Mouse (Mus musculus) midbrain, embryonic 16.5 days (tissue): Measurements from ENCODE around the gene Sppl2c. TPM values are rescaled to one million over a fixed set of nuclear protein-coding genes. Genes with fewer than 3 reads are reported as not detected.
"Not testable (repeated sequence)": the region's sequence is repeated elsewhere in the genome, so short reads cannot be mapped to it uniquely, and the experiment has no call there.

Source experiments
- ATAC-seq: fragments of 200-750 bp; cut with Nextera tagmentation; 2 replicates; pipeline ENCODE4 v1.8.0; 2017; ENCODE audit warnings: moderate TSS enrichment
- H3K27ac ChIP-seq: fragments of 300-500 bp; sonication (generic); 2 replicates; pipeline ENCODE4 v1.5.1; 2014; ENCODE audit warnings: mild to moderate bottlenecking, low read length, mixed read lengths
- H3K27me3 ChIP-seq: fragments of 300-500 bp; sonication (generic); 2 replicates; pipeline ENCODE4 v1.6.1; 2014; ENCODE audit warnings: low read depth, low read length, mixed read lengths; ENCODE audit not compliant: control insufficient read depth, insufficient read depth
- H3K36me3 ChIP-seq: fragments of 300-500 bp; sonication (generic); 2 replicates; pipeline ENCODE4 v1.6.1; 2014; ENCODE audit warnings: mild to moderate bottlenecking, low read length, moderate library complexity, mixed read lengths; ENCODE audit not compliant: control insufficient read depth, insufficient read depth
- H3K4me1 ChIP-seq: fragments of 300-500 bp; sonication (generic); 2 replicates; pipeline ENCODE4 v1.6.1; 2014; ENCODE audit warnings: mild to moderate bottlenecking, low read length, mixed read lengths; ENCODE audit not compliant: control insufficient read depth, insufficient read depth
- H3K4me2 ChIP-seq: fragments of 300-500 bp; sonication (generic); 2 replicates; pipeline ENCODE4 v1.6.1; 2014; ENCODE audit warnings: mild to moderate bottlenecking, low read length, mixed read lengths
- H3K4me3 ChIP-seq: fragments of 300-500 bp; sonication (generic); 2 replicates; pipeline ENCODE4 v1.5.1; 2014; ENCODE audit warnings: low read depth, mild to moderate bottlenecking, low read length, moderate library complexity, mixed read lengths
- H3K9ac ChIP-seq: fragments of 300-500 bp; sonication (generic); 2 replicates; pipeline ENCODE4 v1.6.1; 2014; ENCODE audit warnings: low read depth, low read length, mixed read lengths
- H3K9me3 ChIP-seq: fragments of 300-500 bp; sonication (generic); replicated peaks from 2 replicates; pipeline ENCODE4 v1.6.1; 2014; ENCODE audit warnings: mild to moderate bottlenecking, low read length, mixed read lengths; ENCODE audit not compliant: control insufficient read depth, poor library complexity, severe bottlenecking
- whole genome bisulfite sequencing: fragments of 180-500 bp; shearing (Covaris S2); extraction: QIAGEN DNeasy Blood & Tissue Kit; methylation state at CpG from one replicate; pipeline ENCODE4 v1.1.7; 2014; 5-methylcytosine and 5-hydroxymethylcytosine counted together
- polyA plus RNA-seq: library from polyadenylated mRNA; unstranded; fragments of >200 nt; fragmentation: Nextera tagmentation; extraction: Ambion mirVana; gene quantifications from 2 replicates; pipeline ENCODE4 v1.2.1, GENCODE M21; 2015

The Sppl2c gene
- polyA plus RNA-seq, 1 experiment from 2014 or later, result not detected

DNA sequence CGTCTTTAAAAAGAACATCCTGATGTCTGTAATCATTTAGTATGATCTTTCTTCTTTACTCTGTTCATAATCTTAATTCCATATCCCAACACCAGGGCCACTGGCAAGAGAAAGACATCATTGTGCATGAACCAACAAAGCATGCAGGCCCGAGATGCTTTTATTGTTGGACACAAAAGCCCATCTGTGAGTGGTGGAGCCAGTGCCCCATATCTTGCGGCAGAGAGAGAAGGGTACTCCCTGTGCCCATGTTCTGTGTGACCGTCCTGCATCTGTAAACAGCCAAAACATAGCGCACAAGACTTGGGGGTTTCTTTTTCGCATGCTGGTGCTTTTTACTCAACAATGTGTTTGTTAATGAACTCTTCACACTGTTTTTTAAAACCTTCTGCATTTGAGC is 25.1 kb downstream of the Sppl2c start:
- Histone ChIP-seq H3K4me3 (no peak overlapping the region), H3K36me3 (no peaks in the 10 kb centered on the region), H3K4me2 (no peak overlapping the region), H3K27me3 (no peaks in the 10 kb centered on the region; the same call in 1 of the 2 replicates), H3K4me1 (no peaks in the 10 kb centered on the region), H3K9me3 (no peaks in the 10 kb centered on the region), H3K9ac (no peak overlapping the region), H3K27ac (no peak overlapping the region)
- WGBS, result 85% methylated on average over 6 of the region's 6 CpGs
- no peak for ATAC-seq

DNA sequence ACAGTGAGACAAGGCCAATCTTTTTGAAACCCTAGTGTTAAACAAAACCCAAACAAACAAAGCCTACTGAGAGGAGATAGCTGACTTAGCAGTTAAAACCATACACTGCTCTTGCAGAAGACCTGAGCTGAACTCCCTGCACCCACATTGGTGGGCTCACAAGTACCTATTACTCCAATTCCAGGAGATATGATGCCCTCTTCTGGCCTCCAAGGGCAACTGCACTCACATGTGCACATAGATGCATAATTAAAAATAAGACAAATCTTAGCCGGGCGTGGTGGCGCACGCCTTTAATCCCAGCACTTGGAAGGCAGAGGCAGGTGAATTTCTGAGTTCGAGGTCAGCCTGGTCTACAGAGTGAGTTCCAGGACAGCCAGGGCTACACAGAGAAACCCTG is 28.0 kb downstream of the Sppl2c start:
- H3K9me3 ChIP-seq, H3K9ac ChIP-seq, H3K4me1 ChIP-seq, ATAC-seq, H3K4me2 ChIP-seq, H3K27ac ChIP-seq, H3K4me3 ChIP-seq, H3K36me3 ChIP-seq, H3K27me3 ChIP-seq: not testable (repeated sequence)
- 91% methylated on average over 5 of the region's 5 CpGs for WGBS

DNA sequence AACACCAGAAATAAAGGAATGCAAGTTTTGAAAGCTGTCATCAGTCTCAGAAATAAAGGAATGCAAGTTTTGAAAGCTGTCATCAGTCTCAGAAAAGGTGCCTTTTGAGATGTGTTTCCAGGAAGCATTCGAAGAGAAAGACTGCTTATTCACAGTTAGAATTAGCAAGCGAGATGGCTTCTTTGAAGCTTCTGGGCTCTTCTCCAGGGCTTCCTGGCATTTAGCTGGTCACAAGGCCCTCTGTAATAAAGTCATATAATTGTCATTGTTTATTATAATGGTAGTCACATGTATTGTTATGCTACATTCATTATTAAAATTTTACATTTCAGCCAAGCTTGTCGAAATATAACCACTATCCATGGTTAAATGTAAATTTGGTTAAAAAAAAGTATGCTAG is 31.9 kb downstream of the Sppl2c start:
- H3K9ac ChIP-seq, result no peak overlapping the region
- 0 out of 2 replicates have a peak, but pooled peaks cover 3% of the 10 kb centered on the region for H3K4me1 ChIP-seq
- no peak overlapping the region for H3K27ac ChIP-seq
- no peaks in the 10 kb centered on the region for H3K36me3 ChIP-seq
- no peak overlapping the region for H3K4me2 ChIP-seq
- H3K9me3 ChIP-seq, result no peaks in the 10 kb centered on the region
- no peak overlapping the region for H3K4me3 ChIP-seq
- ATAC-seq, result no peak
- H3K27me3 ChIP-seq, result no peaks in the 10 kb centered on the region
- 67% methylated on average over 3 of the region's 3 CpGs for WGBS

DNA sequence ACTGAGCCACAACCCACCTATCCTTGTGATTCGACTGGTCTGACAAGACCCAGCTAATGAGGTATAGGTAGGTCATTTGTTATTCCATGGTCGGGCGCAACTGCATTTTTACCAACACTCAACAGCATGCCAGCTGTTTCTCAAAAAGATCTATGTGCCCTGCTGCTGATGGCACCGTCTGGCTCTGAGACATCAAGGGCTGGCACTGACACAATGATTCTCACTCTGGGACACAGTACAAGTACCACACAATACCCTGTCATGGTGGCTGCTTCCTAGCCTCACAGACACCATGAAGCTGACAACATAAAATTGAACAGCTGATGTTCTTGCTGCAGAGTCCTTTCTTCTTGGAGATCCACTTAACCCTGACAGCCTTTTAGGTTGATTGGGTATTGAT is 34.2 kb downstream of the Sppl2c start:
- H3K9me3 ChIP-seq, result no peaks in the 10 kb centered on the region
- WGBS, result 84% methylated on average over 4 of the region's 4 CpGs
- ATAC-seq, result no peak

DNA sequence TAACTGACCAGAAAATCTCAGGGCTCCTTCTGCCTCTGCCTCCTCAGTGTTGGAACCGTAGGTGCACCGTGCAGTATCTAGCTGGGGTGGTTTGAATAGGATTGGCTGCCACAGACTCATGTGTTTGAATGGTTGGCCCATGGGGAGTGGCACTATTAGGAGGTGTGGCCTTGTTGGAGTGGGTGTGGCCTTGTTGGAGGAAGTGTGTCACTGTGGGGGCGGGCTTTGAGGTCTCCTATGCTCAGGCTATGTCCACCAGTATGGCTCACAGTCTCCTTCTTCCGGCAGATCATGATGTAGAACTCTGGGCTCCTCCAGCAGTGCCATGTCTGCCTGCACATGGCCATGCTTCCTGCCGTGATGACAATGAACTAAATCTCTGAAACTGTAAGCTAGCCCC is 35.6 kb downstream of the Sppl2c start:
- Histone ChIP-seq H3K9ac (no peak overlapping the region), H3K4me2 (no peak overlapping the region), H3K4me1 (0 out of 2 replicates have a peak, but pooled peaks cover 3% of the 10 kb centered on the region), H3K36me3 (no peaks in the 10 kb centered on the region), H3K27me3 (no peaks in the 10 kb centered on the region), H3K9me3 (no peaks in the 10 kb centered on the region), H3K4me3 (no peak overlapping the region), H3K27ac (no peak overlapping the region)
- whole genome bisulfite sequencing, result 73% methylated on average over 5 of the region's 5 CpGs
- no peak for ATAC-seq

More for the DNA sequence above, 34.2 kb downstream of the Sppl2c start:
- no peak overlapping the region for H3K9ac ChIP-seq
- H3K4me3 ChIP-seq, result no peak overlapping the region
- H3K4me1 ChIP-seq, result 0 out of 2 replicates have a peak, but pooled peaks cover 3% of the 10 kb centered on the region
- no peak overlapping the region for H3K4me2 ChIP-seq
- no peaks in the 10 kb centered on the region for H3K27me3 ChIP-seq
- H3K27ac ChIP-seq, result no peak overlapping the region
- H3K36me3 ChIP-seq, result no peaks in the 10 kb centered on the region

DNA sequence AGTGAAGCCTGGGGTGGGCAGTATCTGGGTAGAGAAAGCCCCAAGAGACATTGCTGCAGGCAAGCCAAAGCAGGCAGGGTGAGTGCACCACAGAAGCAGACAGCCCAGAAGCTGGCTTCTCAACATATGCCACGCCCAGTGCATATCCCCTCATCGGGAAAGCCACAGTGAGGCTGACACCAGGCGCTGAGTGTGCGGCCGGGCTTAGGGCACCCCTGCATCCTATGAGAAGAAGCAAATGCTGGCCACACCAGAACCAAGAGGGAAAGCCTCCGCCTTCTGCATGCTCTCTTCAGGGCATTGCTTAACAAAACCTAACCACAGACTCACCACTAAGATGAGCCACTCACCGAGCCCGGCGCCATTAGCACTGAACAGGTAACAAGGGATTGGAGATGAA is 37.2 kb downstream of the Sppl2c start:
- WGBS, result 84% methylated on average over 9 of the region's 9 CpGs

DNA sequence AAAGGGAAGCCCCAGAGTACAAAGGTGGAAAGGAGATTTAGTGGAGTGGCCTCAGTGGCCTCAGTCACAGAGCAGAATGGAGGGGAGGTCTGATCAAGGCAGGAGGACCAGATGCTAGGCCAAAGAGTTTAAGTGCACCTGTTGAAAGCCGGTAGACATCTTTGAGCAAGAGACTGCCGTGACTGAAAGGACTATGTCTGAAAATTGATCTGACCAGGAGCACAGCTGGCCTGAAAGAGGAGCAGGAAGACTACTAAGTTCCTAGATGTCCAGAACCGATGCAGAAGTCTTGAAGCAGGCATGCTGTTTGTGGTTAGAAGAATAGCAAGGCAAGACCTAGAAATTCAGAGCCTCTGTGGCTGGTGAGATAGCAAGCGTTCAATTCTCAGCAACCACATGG is 43.3 kb downstream of the Sppl2c start:
- Histone ChIP-seq H3K9me3 (no peaks in the 10 kb centered on the region), H3K4me2 (no peak overlapping the region), H3K36me3 (no peaks in the 10 kb centered on the region), H3K9ac (no peak overlapping the region), H3K4me1 (peaks cover 6% of the 10 kb centered on the region), H3K4me3 (no peak overlapping the region), H3K27ac (no peak overlapping the region), H3K27me3 (no peaks in the 10 kb centered on the region)
- no peak for ATAC-seq
- WGBS, result 73% methylated on average over 4 of the region's 4 CpGs

More for the DNA sequence above, 37.2 kb downstream of the Sppl2c start:
- no peak for ATAC-seq
- Histone ChIP-seq H3K36me3 (no peaks in the 10 kb centered on the region), H3K9me3 (no peaks in the 10 kb centered on the region), H3K27me3 (no peaks in the 10 kb centered on the region), H3K9ac (no peak overlapping the region), H3K4me3 (no peak overlapping the region), H3K4me2 (no peak overlapping the region), H3K27ac (no peak overlapping the region), H3K4me1 (no peaks in the 10 kb centered on the region)

DNA sequence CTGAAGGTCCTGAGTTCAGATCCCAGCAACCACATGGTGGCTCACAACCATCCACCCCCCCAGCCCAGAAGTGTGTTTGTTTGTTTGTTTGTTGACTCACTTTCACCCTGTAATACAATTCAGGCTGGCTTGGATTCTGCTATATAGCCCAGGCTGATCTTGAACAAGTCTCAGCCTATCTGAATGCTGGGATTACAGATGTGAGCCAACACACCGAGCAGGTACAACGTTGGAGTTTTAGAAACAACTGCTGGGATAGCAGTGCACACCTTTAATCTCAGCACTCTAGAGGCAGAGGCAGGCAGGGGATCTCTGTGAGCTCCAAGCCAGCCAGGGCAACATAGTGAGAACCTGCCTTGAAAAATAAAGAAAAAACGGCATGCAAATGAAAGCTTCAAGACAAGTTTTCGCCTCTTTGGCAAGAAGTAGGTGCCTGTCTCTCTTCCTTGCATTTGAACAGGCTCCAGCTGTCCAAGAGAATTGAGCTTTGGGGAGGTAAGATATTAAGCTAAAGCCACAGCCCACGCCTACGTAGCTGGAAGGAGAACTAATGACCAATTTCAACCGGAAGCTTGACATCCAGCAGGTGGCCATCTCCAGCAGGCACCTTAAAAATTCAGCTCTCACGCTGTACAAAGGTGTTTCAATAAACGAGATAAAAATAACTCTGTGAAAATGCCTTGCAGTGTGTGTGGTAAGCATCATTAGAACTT is 44.1 kb downstream of the Sppl2c start:
- Histone ChIP-seq H3K4me1 (peaks cover 13% of the 10 kb centered on the region), H3K36me3 (no peaks in the 10 kb centered on the region), H3K9me3 (no peaks in the 10 kb centered on the region), H3K27me3 (no peaks in the 10 kb centered on the region), H3K4me3 (peak overlapping the region; percentile 90), H3K4me2 (peak overlapping the region; percentile 79), H3K9ac (peak overlapping the region; percentile 99; the same call in 1 of the 2 replicates), H3K27ac (peak overlapping the region; percentile 100)
- no peak for ATAC-seq
- WGBS, result 11% methylated on average over 9 of the region's 9 CpGs

DNA sequence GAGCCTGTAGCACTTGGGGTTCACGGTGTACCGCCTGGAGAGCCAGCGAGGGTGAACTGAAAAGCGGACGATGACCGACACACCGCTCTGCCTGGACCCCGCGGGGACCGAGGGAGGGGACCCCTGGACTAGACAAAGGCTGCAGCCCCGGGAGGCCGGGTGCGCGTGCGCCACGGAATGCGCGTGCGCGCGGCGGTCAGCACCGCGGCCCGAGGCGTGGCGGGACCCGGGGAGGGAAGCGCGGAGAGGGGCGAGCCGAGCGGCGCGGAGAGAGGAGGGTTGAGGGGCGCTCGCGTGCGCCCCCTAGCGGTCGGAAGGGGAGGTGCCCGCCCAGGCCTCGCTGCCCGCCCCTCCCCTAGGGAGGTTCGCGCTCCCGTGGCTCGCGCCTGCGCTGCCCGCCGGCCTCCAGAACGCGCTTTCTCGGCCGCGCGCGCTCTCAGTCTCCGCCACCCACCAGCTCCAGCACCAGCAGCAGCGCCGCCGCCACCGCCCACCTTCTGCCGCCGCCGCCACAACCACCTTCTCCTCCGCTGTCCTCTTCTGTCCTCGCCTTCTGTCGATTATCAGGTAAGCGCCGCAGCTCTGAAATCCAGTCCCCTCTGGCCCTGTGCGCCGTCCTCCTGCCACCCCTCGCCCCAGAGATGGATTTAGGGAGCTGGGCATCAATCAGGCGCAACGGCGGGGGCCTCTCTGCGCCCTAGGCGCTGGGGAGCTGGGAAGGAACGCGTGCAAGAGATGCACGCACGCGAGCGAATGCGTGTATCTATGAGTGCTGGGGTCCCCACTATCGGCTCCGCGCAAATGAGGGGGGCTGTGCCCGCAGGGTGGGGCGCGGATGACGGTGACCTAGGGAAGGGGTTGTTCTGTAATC is 45.1 kb downstream of the Sppl2c start, which contains the start of gene Mapt:
TSS of gene Mapt (plus strand) at position 350 of the 871 bp plus-strand sequence.
- Histone ChIP-seq H3K36me3 (no peaks in the 10 kb centered on the region), H3K4me1 (peaks cover 23% of the 10 kb centered on the region), H3K9ac (peak within 1 kb of the TSS; percentile 99), H3K27ac (peak within 1 kb of the TSS; percentile 100), H3K4me2 (peak within 1 kb of the TSS; percentile 79), H3K4me3 (peak within 1 kb of the TSS; percentile 90), H3K27me3 (no peaks in the 10 kb centered on the region), H3K9me3 (no peaks in the 10 kb centered on the region)
- under 1% methylated on average over 56 of the region's 94 CpGs for WGBS
- ATAC-seq, result peak; percentile 75
